Mouse (Mus musculus) heart, embryonic 14.5 days (tissue): ENCODE results near the gene Tbc1d12. TPM values are rescaled to one million over a fixed set of nuclear protein-coding genes. Genes with fewer than 3 reads are reported as not detected.
"Not testable (repeated sequence)": the region's sequence is repeated elsewhere in the genome, so short reads cannot be mapped to it uniquely, and the experiment has no call there.

Experiments used
- ATAC-seq: fragments of 200-750 bp; cut with Nextera tagmentation; 2 replicates; pipeline ENCODE4 v1.8.0; 2017; ENCODE audit warnings: low read depth, moderate TSS enrichment; ENCODE audit not compliant: insufficient number of reproducible peaks, insufficient read depth, low FRiP score
- H3K27ac ChIP-seq, 2 experiments: fragments of 200-500 bp in 1 of 2; fragments of 300-500 bp in 1 of 2; sonication (generic) in 1 of 2; replicated peaks in 1 of 2; 2 replicates each; pipeline ENCODE4 v1.5.1; 2012 to 2014; ENCODE audit warnings: low read depth in 2 of 2, low read length in 2 of 2, control low read depth in 1 of 2, mild to moderate bottlenecking in 1 of 2, mixed read lengths in 1 of 2; ENCODE audit not compliant: control insufficient read depth in 1 of 2, insufficient read depth in 1 of 2
- H3K27me3 ChIP-seq: fragments of 300-500 bp; sonication (generic); 2 replicates; pipeline ENCODE4 v1.6.1; 2014; ENCODE audit warnings: mild to moderate bottlenecking, low read length, control low read depth; ENCODE audit not compliant: control insufficient read depth, insufficient read depth
- H3K36me3 ChIP-seq: fragments of 300-500 bp; sonication (generic); 2 replicates; pipeline ENCODE4 v1.6.1; 2014; ENCODE audit warnings: mild to moderate bottlenecking, control low read depth, low read length, mixed read lengths; ENCODE audit not compliant: control insufficient read depth, insufficient read depth
- H3K4me1 ChIP-seq, 2 experiments: fragments of 200-500 bp in 1 of 2; fragments of 300-500 bp in 1 of 2; sonication (generic) in 1 of 2; 2 replicates each; pipeline ENCODE4 v1.6.1; 2012 to 2014; ENCODE audit warnings: low read length in 2 of 2, control low read depth in 1 of 2, mixed read lengths in 1 of 2; ENCODE audit not compliant: control insufficient read depth in 2 of 2, insufficient read depth in 2 of 2
- H3K4me2 ChIP-seq: fragments of 300-500 bp; sonication (generic); 2 replicates; pipeline ENCODE4 v1.6.1; 2014; ENCODE audit warnings: mild to moderate bottlenecking, low read length
- H3K4me3 ChIP-seq, 2 experiments: fragments of 200-500 bp in 1 of 2; fragments of 300-500 bp in 1 of 2; sonication (generic) in 1 of 2; 2 replicates each; pipeline ENCODE4 v1.5.1; 2012 to 2014; ENCODE audit warnings: low read length in 2 of 2, mild to moderate bottlenecking in 2 of 2, control low read depth in 1 of 2, low read depth in 1 of 2, moderate library complexity in 1 of 2; ENCODE audit not compliant: control insufficient read depth in 1 of 2, insufficient read depth in 1 of 2
- H3K9ac ChIP-seq: fragments of 300-500 bp; sonication (generic); 2 replicates; pipeline ENCODE4 v1.6.1; 2014; ENCODE audit warnings: mild to moderate bottlenecking, low read length
- H3K9me3 ChIP-seq: fragments of 300-500 bp; sonication (generic); 2 replicates; pipeline ENCODE4 v1.6.1; 2016; ENCODE audit warnings: low read length, control low read depth; ENCODE audit not compliant: control insufficient read depth
- WGBS: fragments of 180-500 bp; shearing (Covaris S2); extraction: QIAGEN DNeasy Blood & Tissue Kit; methylation state at CpG from one replicate; pipeline ENCODE4 v1.1.7; 2014; 5-methylcytosine and 5-hydroxymethylcytosine counted together
- polyA plus RNA-seq: library from polyadenylated mRNA; unstranded; fragments of >200 nt; fragmentation: Nextera tagmentation; extraction: Ambion mirVana; gene quantifications from 2 replicates; pipeline ENCODE4 v1.2.1, GENCODE M21; 2014

The Tbc1d12 gene
- polyA plus RNA-seq, 1 experiment from 2014 or later = 2.8 TPM

DNA sequence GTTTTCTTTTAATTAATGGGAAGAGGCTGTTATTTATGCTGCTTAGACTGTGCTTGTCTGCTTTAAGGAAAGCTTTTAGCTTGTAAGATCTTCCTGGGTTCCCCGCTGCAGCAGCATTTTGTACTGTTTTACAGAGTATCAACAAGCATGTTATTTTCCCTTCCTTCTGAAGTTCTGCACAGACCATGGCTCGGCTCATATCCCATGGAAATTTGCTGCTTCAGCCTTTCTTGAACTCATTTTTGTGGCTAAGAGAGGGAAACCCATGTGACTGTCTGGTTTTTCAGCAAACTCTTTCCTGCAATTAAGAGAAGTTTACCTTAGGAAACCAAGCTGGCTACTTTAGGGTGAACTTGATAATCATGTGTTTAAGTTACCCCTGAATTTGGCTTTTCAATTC lies 10.0 kb downstream of the Tbc1d12 start:
- ATAC-seq = no peak
- H3K9ac ChIP-seq = no peak overlapping the region
- 78% methylated on average over 2 of the region's 2 CpGs for WGBS
- H3K27ac ChIP-seq = no peak overlapping the region
- H3K4me3 ChIP-seq = no peak overlapping the region
- H3K9me3 ChIP-seq = no peaks in the 10 kb centered on the region
- H3K27me3 ChIP-seq = no peaks in the 10 kb centered on the region
- H3K36me3 ChIP-seq = no peaks in the 10 kb centered on the region
- no peaks in the 10 kb centered on the region for H3K4me1 ChIP-seq
- H3K4me2 ChIP-seq = no peak overlapping the region

DNA sequence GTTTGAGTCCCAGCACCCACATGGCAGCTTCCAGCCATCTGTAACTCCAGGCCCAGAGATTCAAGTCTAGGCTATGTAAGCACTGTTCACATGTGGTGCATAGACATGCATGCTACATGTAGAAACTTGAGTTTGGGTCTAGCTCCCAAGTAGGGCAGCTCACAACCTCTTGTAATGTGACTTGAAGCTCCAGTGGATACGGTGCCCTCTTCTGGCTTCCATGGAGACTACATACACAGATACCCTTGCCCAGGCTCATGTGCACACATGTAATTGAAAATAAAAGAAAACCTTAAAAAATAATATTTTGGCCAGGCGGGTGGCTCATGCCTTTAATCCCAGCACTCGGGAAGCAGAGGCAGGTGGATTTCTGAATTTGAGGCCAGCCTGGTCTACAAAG lies 21.8 kb downstream of the Tbc1d12 start:
- no peaks in the 10 kb centered on the region for H3K36me3 ChIP-seq
- H3K4me1 ChIP-seq = peaks cover 0 to 3% of the 10 kb centered on the region in 2 experiments; a peak in 2 of 4 replicates
- H3K9me3 ChIP-seq = no peaks in the 10 kb centered on the region
- WGBS = 94% methylated on average over 3 of the region's 3 CpGs
- no peak overlapping the region for H3K4me2 ChIP-seq
- no peak overlapping the region for H3K27ac ChIP-seq
- no peak overlapping the region for H3K9ac ChIP-seq
- H3K4me3 ChIP-seq = no peak overlapping the region
- no peaks in the 10 kb centered on the region for H3K27me3 ChIP-seq
- no peak for ATAC-seq

DNA sequence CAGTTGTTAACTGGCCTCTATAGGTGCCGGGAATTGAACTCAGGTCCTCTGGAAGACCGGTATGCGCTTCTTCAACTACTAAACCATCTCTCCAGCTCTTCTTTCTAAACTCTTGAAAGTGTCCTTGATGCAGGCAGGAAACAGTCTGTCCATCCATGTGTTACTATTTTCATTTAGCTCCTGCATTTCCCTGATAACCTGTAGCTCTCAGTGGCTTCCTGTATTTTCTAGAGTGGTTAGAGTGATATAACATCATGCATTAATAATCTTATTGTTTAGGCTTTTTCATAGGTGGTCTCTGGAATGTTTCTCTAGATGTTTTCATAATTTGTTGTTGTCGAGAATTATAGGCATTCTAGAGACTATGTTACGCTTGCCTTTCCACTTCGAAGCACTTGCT lies 26.1 kb downstream of the Tbc1d12 start:
- WGBS = 93% methylated on average over 6 of the region's 6 CpGs
- Histone ChIP-seq H3K4me2 (no peak overlapping the region), H3K9me3 (no peaks in the 10 kb centered on the region), H3K4me1 (no peaks in the 10 kb centered on the region), H3K27ac (no peak overlapping the region), H3K27me3 (no peaks in the 10 kb centered on the region), H3K36me3 (no peaks in the 10 kb centered on the region), H3K9ac (no peak overlapping the region), H3K4me3 (no peak overlapping the region)
- no peak for ATAC-seq

GRCm38 (mm10) chr19:38874825-38875224 lies 38.4 kb downstream of the Tbc1d12 start:
- H3K36me3 ChIP-seq, H3K4me1 ChIP-seq, H3K27me3 ChIP-seq, H3K4me3 ChIP-seq, H3K9ac ChIP-seq, ATAC-seq, H3K4me2 ChIP-seq, H3K27ac ChIP-seq, H3K9me3 ChIP-seq: not testable (repeated sequence)
- WGBS = 69% methylated on average over 2 of the region's 8 CpGs

- ATAC-seq = no peak
- H3K9ac ChIP-seq = no peak overlapping the region
- H3K4me2 ChIP-seq = no peak overlapping the region
- H3K4me1 ChIP-seq = no peaks in the 10 kb centered on the region
- H3K9me3 ChIP-seq = no peaks in the 10 kb centered on the region
- H3K36me3 ChIP-seq = no peaks in the 10 kb centered on the region; the same call in 1 of the 2 replicates
- H3K4me3 ChIP-seq = no peak overlapping the region
- no peak overlapping the region for H3K27ac ChIP-seq
- no peaks in the 10 kb centered on the region for H3K27me3 ChIP-seq
These were observed 43.9 kb downstream of the Tbc1d12 start for GRCm38 (mm10) chr19:38880300-38880699.

DNA sequence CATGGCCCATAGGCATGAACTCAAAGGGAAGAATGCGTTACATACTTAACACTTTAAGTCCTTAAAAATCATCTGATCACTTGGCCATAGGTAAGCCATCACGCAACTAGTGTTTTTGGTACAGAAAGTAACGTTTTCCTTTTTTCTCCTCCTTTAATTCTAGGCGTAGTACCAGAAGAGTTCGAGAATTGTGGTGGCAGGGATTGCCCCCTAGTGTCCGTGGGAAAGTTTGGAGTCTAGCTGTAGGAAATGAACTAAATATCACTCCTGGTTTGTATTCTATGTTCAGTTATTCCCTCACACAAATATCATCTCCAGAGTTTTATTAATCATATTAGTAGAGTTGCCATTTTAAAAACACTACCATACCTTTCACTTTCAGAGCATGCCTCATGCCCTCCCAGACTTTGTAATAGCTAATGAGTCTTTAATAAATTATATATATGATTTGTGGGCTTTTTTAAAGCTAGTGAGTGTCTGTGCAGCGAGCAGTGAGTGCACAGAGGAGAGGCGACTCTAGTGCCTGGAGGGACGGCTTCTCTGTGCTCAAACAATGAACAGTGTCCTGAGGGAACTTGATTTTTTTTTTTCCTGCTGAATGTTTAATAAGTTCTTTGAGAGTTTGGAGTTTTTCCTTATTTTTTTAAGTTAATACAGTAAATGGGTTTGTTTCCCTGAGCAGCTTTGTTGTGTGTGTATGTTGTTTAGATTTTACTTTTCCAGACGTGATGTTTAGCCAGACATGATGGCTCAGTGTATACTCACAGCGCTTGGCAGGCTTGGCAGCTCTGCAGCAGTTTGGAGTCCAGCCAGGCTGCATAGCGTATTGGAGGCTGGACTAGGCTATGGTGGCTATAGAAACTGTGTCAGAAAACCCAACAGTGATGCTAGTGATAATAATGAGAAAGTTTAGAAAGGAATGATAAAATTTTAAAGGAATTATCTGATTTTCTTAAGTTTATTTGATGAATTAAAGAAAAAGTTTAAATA lies 65.1 kb downstream of the Tbc1d12 start:
- peak overlapping the region; percentile 34 for H3K4me2 ChIP-seq
- H3K27ac ChIP-seq = no peak overlapping the region
- no peak overlapping the region for H3K9ac ChIP-seq
- peak; percentile 66; the same call in 1 of the 2 replicates for ATAC-seq
- WGBS = 61% methylated on average over 12 of the region's 12 CpGs
- no peaks in the 10 kb centered on the region for H3K9me3 ChIP-seq
- H3K4me3 ChIP-seq = no peak overlapping the region
- 0 out of 2 replicates have a peak, but pooled peaks cover 3% of the 10 kb centered on the region for H3K36me3 ChIP-seq
- H3K4me1 ChIP-seq = no peaks in the 10 kb centered on the region
- no peaks in the 10 kb centered on the region for H3K27me3 ChIP-seq

DNA sequence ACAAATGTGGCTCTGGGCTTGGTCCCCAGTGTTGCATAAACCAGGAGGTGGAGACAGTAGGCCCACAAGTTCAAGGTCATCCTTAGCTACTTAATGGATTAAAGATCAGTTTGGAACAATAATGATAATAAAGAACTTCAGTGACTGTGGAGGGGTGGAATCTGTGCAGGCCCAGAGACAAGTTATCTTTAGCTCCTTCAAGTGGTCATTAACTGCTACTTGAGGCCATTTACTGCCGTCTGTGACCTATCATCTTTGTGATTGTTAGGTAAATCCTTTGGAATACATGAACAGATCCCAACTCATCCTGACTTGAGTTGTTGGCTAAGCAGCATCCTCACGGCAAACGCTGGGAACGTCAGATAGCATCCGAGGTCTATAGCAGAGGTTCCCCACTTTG lies 66.1 kb downstream of the Tbc1d12 start:
- Histone ChIP-seq H3K27ac (no peak overlapping the region), H3K4me1 (no peaks in the 10 kb centered on the region), H3K9ac (no peak overlapping the region), H3K4me3 (no peak overlapping the region), H3K27me3 (no peaks in the 10 kb centered on the region), H3K36me3 (0 out of 2 replicates have a peak, but pooled peaks cover 3% of the 10 kb centered on the region), H3K9me3 (no peaks in the 10 kb centered on the region), H3K4me2 (no peak overlapping the region)
- no peak for ATAC-seq
- WGBS = 66% methylated on average over 5 of the region's 5 CpGs
